Mouse (Mus musculus) thymus, adult 2 months (tissue): ENCODE data around the gene Dnaaf5. TPM values are rescaled to one million over a fixed set of nuclear protein-coding genes. Genes with fewer than 3 reads are reported as not detected.

ENCODE experiments used
- DNase-seq: peaks from one replicate; pipeline ENCODE4 v3.0.0; 2021
- H3K27ac ChIP-seq: fragments of 200-500 bp; 2 replicates; pipeline ENCODE4 v1.5.1; 2012; ENCODE audit warnings: low read length, control low read depth; ENCODE audit not compliant: control insufficient read depth, insufficient read depth
- H3K27me3 ChIP-seq: fragments of 200-500 bp; 2 replicates; pipeline ENCODE4 v1.6.1; 2012; ENCODE audit warnings: mild to moderate bottlenecking, low read length, moderate library complexity, mixed read lengths; ENCODE audit not compliant: control insufficient read depth, insufficient read depth
- H3K36me3 ChIP-seq: fragments of 200-500 bp; 2 replicates; pipeline ENCODE4 v1.6.1; 2012; ENCODE audit warnings: mild to moderate bottlenecking, low read length, moderate library complexity; ENCODE audit not compliant: control insufficient read depth, insufficient read depth
- H3K4me1 ChIP-seq: fragments of 200-500 bp; replicated peaks from 2 replicates; pipeline ENCODE4 v1.6.1; 2012; ENCODE audit warnings: low read length; ENCODE audit not compliant: control insufficient read depth, insufficient read depth
- H3K4me3 ChIP-seq: fragments of 200-500 bp; 2 replicates; pipeline ENCODE4 v1.5.1; 2012; ENCODE audit warnings: mild to moderate bottlenecking, low read length, control low read depth, moderate library complexity; ENCODE audit not compliant: control insufficient read depth, insufficient read depth
- CTCF ChIP-seq: fragments of 200-500 bp; IDR thresholded peaks from 2 replicates; pipeline ENCODE4 v1.5.1; 2012; ENCODE audit warnings: mild to moderate bottlenecking, control low read depth, low read length, moderate library complexity, borderline replicate concordance; ENCODE audit not compliant: control insufficient read depth, poor library complexity, insufficient read depth; ENCODE audit errors: extremely low read depth
- POLR2A ChIP-seq: fragments of 200-500 bp; IDR thresholded peaks from 2 replicates; pipeline ENCODE4 v1.6.1; 2012; ENCODE audit warnings: mild to moderate bottlenecking, low read length, control low read depth, moderate library complexity; ENCODE audit not compliant: control insufficient read depth, poor library complexity, insufficient read depth; ENCODE audit errors: extremely low read depth
- WGBS: fragments of 180-500 bp; shearing (Covaris S2); methylation state at CpG from one replicate; pipeline ENCODE4 v1.1.7; 2018; 5-methylcytosine and 5-hydroxymethylcytosine counted together
- polyA plus RNA-seq: library from polyadenylated mRNA; depleted of rRNA; stranded (reverse); fragments of >200 nt; gene quantifications from 2 replicates; pipeline ENCODE4 v1.2.3, GENCODE M21; 2012

Gene Dnaaf5
- polyA plus RNA-seq, 1 experiment: 50.5 TPM

GRCm38 (mm10) chr5:139140589-139140988 lies 9.4 kb upstream of the Dnaaf5 start:
- no peaks in the 10 kb centered on the region for H3K27me3 ChIP-seq
- H3K36me3 ChIP-seq: no peaks in the 10 kb centered on the region
- H3K4me3 ChIP-seq: no peak overlapping the region
- WGBS: 90% methylated on average over 9 of the region's 9 CpGs
- no peaks in the 10 kb centered on the region for H3K4me1 ChIP-seq
- no peak for TF ChIP-seq POLR2A
- TF ChIP-seq CTCF: no peak
- DNase-seq: no peak
- H3K27ac ChIP-seq: no peak overlapping the region

GRCm38 (mm10) chr5:139141326-139141725 lies 8.7 kb upstream of the Dnaaf5 start:
- 91% methylated on average over 5 of the region's 5 CpGs for WGBS
- TF ChIP-seq CTCF: no peak
- no peak for TF ChIP-seq POLR2A
- Histone ChIP-seq H3K4me1 (no peaks in the 10 kb centered on the region), H3K4me3 (no peak overlapping the region), H3K27me3 (no peaks in the 10 kb centered on the region), H3K27ac (no peak overlapping the region), H3K36me3 (no peaks in the 10 kb centered on the region)
- DNase-seq: no peak

DNA sequence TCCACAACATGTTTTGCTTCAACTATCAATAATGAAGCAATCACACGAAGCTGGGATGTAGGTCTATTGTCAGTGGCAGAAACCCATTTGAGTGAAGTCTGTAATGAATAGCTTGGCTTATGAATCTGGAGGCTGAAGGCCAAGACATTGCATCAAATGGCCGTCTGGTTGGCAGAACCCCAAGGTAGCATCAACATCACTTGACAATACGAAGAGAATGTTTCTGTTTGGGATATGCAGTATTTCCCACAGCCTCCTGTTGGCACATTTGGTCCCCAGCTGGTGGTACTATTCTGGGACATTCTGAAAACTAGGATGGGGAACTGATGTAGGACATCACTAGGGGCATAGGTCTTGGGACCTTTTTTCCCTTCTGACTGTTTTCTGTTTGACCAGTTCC lies 6.1 kb upstream of the Dnaaf5 start:
- no peaks in the 10 kb centered on the region; the same call in 1 of the 2 replicates for H3K4me1 ChIP-seq
- WGBS: 96% methylated on average over 3 of the region's 3 CpGs
- no peaks in the 10 kb centered on the region for H3K27me3 ChIP-seq
- H3K27ac ChIP-seq: no peak overlapping the region
- no peak for TF ChIP-seq POLR2A
- no peak for TF ChIP-seq CTCF
- no peak for DNase-seq
- no peaks in the 10 kb centered on the region for H3K36me3 ChIP-seq
- H3K4me3 ChIP-seq: no peak overlapping the region

- Histone ChIP-seq H3K36me3 (no peaks in the 10 kb centered on the region), H3K4me3 (no peak overlapping the region), H3K27me3 (no peaks in the 10 kb centered on the region), H3K4me1 (peaks cover 7% of the 10 kb centered on the region), H3K27ac (no peak overlapping the region)
- 94% methylated on average over 4 of the region's 4 CpGs for WGBS
- TF ChIP-seq POLR2A (no peak), CTCF (no peak)
- no peak for DNase-seq
These were observed 4.3 kb upstream of the Dnaaf5 start for GRCm38 (mm10) chr5:139145726-139146125.

GRCm38 (mm10) chr5:139146476-139147075 lies 3.4 kb upstream of the Dnaaf5 start:
- 95% methylated on average over 11 of the region's 11 CpGs for WGBS
- Histone ChIP-seq H3K4me1 (peaks cover 13% of the 10 kb centered on the region), H3K27me3 (no peaks in the 10 kb centered on the region), H3K36me3 (no peaks in the 10 kb centered on the region), H3K4me3 (no peak overlapping the region), H3K27ac (no peak overlapping the region)
- DNase-seq: no peak
- TF ChIP-seq CTCF (no peak), POLR2A (no peak)

DNA sequence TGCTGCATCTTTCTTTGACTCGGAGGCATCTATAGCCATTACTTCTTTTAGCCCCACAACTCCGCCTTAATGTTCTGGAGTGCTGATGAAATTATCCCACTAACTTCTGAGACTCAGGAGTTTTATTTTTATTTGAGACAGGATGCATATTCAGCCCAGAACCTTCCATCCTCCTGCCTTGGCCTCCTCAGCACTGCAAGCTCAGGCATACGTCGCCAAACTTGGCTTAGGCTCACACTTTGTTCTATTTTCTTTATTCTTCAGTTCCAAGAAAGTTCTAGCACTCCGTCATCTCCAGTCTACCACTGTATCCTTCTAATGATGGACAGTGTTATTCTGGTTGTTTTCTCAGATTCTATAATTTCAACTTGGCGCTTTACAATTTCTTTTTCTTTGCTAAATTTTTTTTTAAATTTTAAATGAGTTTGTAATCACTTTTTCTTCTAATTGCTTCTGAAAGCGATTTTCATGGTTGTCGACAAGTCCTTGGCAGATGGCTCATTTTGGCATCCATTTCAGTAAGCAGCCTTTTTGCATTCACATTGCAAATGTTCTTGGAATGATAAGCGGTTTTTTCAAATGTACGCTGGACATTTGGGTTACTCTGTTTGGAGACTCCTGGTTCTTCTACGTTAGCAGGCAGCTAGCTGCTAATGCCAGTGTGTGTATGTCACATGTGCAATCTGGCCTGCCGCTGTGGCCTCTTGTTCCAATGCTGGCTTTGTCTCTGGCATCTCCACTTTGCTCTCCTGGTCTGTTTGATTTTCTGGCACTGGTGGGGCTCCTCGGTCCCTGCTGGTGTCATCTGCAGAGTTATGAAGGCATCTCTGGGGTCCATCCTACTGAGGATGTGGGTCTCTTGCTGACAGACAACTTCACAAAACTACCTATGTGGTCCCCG lies 2.6 kb upstream of the Dnaaf5 start:
- DNase-seq: no peak
- 96% methylated on average over 14 of the region's 14 CpGs for WGBS
- H3K27me3 ChIP-seq: no peaks in the 10 kb centered on the region
- H3K27ac ChIP-seq: no peak overlapping the region
- no peaks in the 10 kb centered on the region for H3K36me3 ChIP-seq
- H3K4me3 ChIP-seq: no peak overlapping the region
- TF ChIP-seq POLR2A: no peak
- no peak for TF ChIP-seq CTCF
- H3K4me1 ChIP-seq: peaks cover 15% of the 10 kb centered on the region
